Comparison of ENCODE assay signal across 23 mouse cellular contexts in the genomic region with DNA sequence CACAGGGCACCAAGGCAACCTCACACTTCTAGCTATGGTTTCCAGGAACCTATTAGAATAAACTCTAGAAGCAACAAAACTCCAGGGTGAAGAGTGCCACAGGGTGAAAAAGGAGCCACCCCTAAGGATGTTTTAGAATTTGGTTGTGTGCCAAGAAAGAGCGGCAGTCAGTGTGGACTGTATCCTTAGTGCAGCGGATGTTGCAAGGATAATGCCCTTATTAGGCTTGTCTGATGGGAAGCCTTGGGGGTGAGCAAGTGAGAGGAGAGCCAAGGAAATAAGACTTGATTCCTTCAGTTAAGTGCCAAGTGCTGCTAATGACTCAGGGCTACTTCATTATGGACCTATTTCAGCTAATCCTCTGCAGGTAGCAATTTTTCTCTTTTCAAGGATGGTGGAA.
DNase-seq lines count a peak whose midpoint lies in the region; ATAC-seq and TF ChIP-seq lines count a peak whose summit lies in the region.
"Had no signal": no experiment of that assay in that cellular context is flagged by ENCODE, and none has a peak within 500 bp of the region (broad histone marks: within the 10 kb centered on the region; RNA-seq: fewer than 3 reads in every experiment).

No protein-coding gene starts in this region.

- TF ChIP-seq CTCF in kidney, adult 2 months (conservative IDR thresholded peaks at IDR 0.05; ENCODE audit: insufficient read depth, insufficient read length, low read depth, low read length) = no peak
- TF ChIP-seq CTCF in lung, postnatal 0 days (IDR thresholded peaks at IDR 0.05) = no peak
- no peak for TF ChIP-seq CTCF in Patski (IDR thresholded peaks at IDR 0.05)

- H3K9ac ChIP-seq in kidney, embryonic 15.5 days = no peak overlapping the region
- H3K9ac ChIP-seq in lung, postnatal 0 days (replicated peaks; ENCODE audit: low read depth) = no peak overlapping the region
- H3K9ac ChIP-seq: embryonic facial prominence, embryonic 12.5 days; forebrain, embryonic 13.5 days; forebrain, embryonic 15.5 days; forebrain, postnatal 0 days had no signal

- TF ChIP-seq EP300 in lung, postnatal 0 days (IDR thresholded peaks at IDR 0.05) = no peak

- H3K4me2 ChIP-seq in kidney, embryonic 15.5 days = no peak overlapping the region
- no peak overlapping the region for H3K4me2 ChIP-seq in lung, postnatal 0 days (replicated peaks; ENCODE audit: low read depth, low read length)
- H3K4me2 ChIP-seq: embryonic facial prominence, embryonic 12.5 days; forebrain, embryonic 13.5 days; forebrain, embryonic 15.5 days had no signal

- CTCF ChIA-PET in Patski (lab: Charles Lee) = no interaction called here

- H3K4me3 ChIP-seq in kidney, adult 2 months (ENCODE audit: insufficient read depth, low read depth, low read length) = no peak overlapping the region
- no peak overlapping the region for H3K4me3 ChIP-seq in kidney, embryonic 15.5 days (replicated peaks)
- no peak overlapping the region for H3K4me3 ChIP-seq in lung, postnatal 0 days (ENCODE audit: low read depth, low read length)
- H3K4me3 ChIP-seq: embryonic facial prominence, embryonic 10.5 days; embryonic facial prominence, embryonic 12.5 days; forebrain, embryonic 13.5 days; forebrain, embryonic 15.5 days had no signal

- in situ Hi-C loops in Patski (cut with MboI; ENCODE audit: low pct_unique_long_range_greater_than_20kb) = no loop called here

- H3K27me3 ChIP-seq in kidney, adult 2 months (replicated peaks; ENCODE audit: control insufficient read depth, insufficient read depth, low read length) = no peaks in the 10 kb centered on the region
- H3K27me3 ChIP-seq in kidney, embryonic 15.5 days = no peaks in the 10 kb centered on the region
- no peaks in the 10 kb centered on the region for H3K27me3 ChIP-seq in lung, postnatal 0 days (replicated peaks; ENCODE audit: insufficient read depth, low read length)
- no peaks in the 10 kb centered on the region for H3K27me3 ChIP-seq in Patski
- H3K27me3 ChIP-seq: CH12.LX; embryonic facial prominence, embryonic 12.5 days; forebrain, embryonic 13.5 days; forebrain, embryonic 15.5 days had no signal

- H3K36me3 ChIP-seq in kidney, adult 2 months (ENCODE audit: control insufficient read depth, insufficient read depth, low read length) = no peaks in the 10 kb centered on the region
- no peaks in the 10 kb centered on the region for H3K36me3 ChIP-seq in kidney, embryonic 15.5 days
- H3K36me3 ChIP-seq in lung, postnatal 0 days (ENCODE audit: insufficient read depth, low read length) = no peaks in the 10 kb centered on the region
- H3K36me3 ChIP-seq: embryonic facial prominence, embryonic 10.5 days; embryonic facial prominence, embryonic 12.5 days; forebrain, embryonic 15.5 days; G1E had no signal

- no peak for ATAC-seq in kidney, embryonic 15.5 days (replicated peaks; ENCODE audit: low FRiP score)
- ATAC-seq in lung, postnatal 0 days = 0 out of 2 replicates have a peak, but pooled peaks have one; percentile 16
- peak; percentile 57 for ATAC-seq in Patski
- ATAC-seq: CD4-positive, CD25-positive, alpha-beta regulatory T cell, adult 4 months; forebrain, embryonic 13.5 days; forebrain, embryonic 15.5 days; forebrain, postnatal 0 days had no signal

- no peaks in the 10 kb centered on the region for H3K4me1 ChIP-seq in kidney, adult 2 months (ENCODE audit: control insufficient read depth, insufficient read depth, low read length)
- H3K4me1 ChIP-seq in kidney, embryonic 15.5 days = no peaks in the 10 kb centered on the region
- H3K4me1 ChIP-seq in lung, postnatal 0 days (ENCODE audit: insufficient read depth, low read depth, low read length) = no peaks in the 10 kb centered on the region
- H3K4me1 ChIP-seq: embryonic facial prominence, embryonic 10.5 days; embryonic facial prominence, embryonic 12.5 days; forebrain, embryonic 13.5 days; forebrain, embryonic 15.5 days had no signal

- DNase-seq in kidney, adult 2 months = peak; percentile 3
- DNase-seq in lung, postnatal 0 days (ENCODE audit: low spot score) = no peak
- no peak for DNase-seq in lung, postnatal 25 days (ENCODE audit: low spot score)
- DNase-seq in Patski (ENCODE audit: low read depth, low spot score) = no peak
- DNase-seq: adrenal gland, adult 2 months; adrenal gland, postnatal 10 days; adrenal gland, postnatal 25 days; B cell, adult 2 months; cerebellum, adult 11 months; cerebellum, adult 18-20 months; cerebellum, adult 8-10 months; cerebellum, adult 9-11 months; cerebellum, postnatal 14 days; cerebellum, postnatal 36 days; forebrain, postnatal 0 days had no signal

- 76% methylated on average over 2 of the region's 2 CpGs for WGBS in kidney, adult 2 months
- 85% methylated on average over 2 of the region's 2 CpGs for WGBS in kidney, embryonic 15.5 days
- 52% methylated on average over 2 of the region's 2 CpGs for WGBS in lung, postnatal 0 days

- POLR2A ChIA-PET in Patski (lab: Charles Lee) = interaction anchor here (1.0 kb wide), 1 partner anchor 45 kb away, joined by 3 read pairs; no protein-coding TSS in a partner anchor

- H3K27ac ChIP-seq in kidney, adult 2 months (ENCODE audit: insufficient read depth, low read depth, low read length) = no peak overlapping the region
- H3K27ac ChIP-seq in kidney, embryonic 15.5 days = no peak overlapping the region
- H3K27ac ChIP-seq in lung, postnatal 0 days (ENCODE audit: low read length) = no peak overlapping the region
- H3K27ac ChIP-seq: embryonic facial prominence, embryonic 10.5 days; embryonic facial prominence, embryonic 12.5 days; forebrain, embryonic 13.5 days; forebrain, embryonic 15.5 days had no signal

- no peaks in the 10 kb centered on the region for H3K9me3 ChIP-seq in kidney, embryonic 15.5 days (replicated peaks)
- no peaks in the 10 kb centered on the region for H3K9me3 ChIP-seq in lung, postnatal 0 days (ENCODE audit: low read length)
- H3K9me3 ChIP-seq: embryonic facial prominence, embryonic 10.5 days; embryonic facial prominence, embryonic 12.5 days; forebrain, embryonic 13.5 days; forebrain, embryonic 15.5 days; G1E had no signal

- TF ChIP-seq POLR2A in kidney, adult 2 months (IDR thresholded peaks at IDR 0.05; ENCODE audit: low read depth, low read length) = no peak
